Mouse (Mus musculus): ENCODE data around the gene Olfr619.

Olfr619 gene

DNA sequence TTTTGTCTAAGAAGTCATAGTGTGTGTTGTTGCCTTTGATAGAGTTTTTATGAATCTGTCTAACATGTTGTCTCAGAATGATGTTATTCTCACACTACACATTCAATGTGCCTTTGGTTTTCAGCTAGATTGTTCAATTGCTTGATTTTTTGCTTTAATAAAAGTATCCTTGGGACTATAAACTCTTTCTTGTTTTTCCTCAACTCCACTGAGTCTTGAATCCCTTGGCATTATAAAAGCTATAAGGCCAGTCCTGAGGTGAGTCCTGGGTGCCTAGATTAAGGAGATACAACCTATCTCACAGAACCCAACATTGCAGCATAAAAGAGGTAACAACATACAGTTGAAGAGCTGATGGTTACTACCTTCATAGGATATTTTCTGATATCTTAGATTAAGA, at the start of gene Olfr619:
Gene Olfr619, plus strand, starts transcription at position 301 of the 400 bp plus-strand sequence.
- DNase-seq (ENCODE audit: low read depth, low spot score): no peak

- no peak for DNase-seq (ENCODE audit: low read depth, low spot score)
Observed at GRCm38 (mm10) chr7:103555779-103556178, 44.6 kb upstream of the Olfr619 start, which contains the start of gene Olfr615. Olfr615 (plus strand) TSS chr7:103556079.

DNA sequence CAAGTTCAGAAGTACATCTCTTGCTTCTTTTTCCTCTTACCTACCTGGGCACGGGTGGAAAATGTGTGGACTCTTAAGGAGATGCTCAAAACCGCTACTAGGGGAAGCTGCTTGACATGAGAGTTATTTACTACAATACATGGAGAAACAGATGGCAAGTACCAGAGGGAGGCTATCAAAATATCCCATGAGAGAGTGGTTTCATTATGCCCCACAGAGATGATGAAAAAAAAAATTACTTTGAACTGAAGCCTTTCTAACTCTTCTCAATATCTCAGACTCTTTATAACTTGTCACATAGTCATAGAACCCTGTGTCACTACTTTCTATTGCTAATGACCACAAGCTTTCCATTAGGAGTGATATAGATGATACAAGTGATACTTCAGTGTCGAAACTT, 31.3 kb upstream of the Olfr619 start, which contains the start of gene Olfr616:
Gene Olfr616, minus strand, starts transcription at position 101 of the 400 bp plus-strand sequence.
- DNase-seq (ENCODE audit: low read depth, low spot score): no peak

- no peak for DNase-seq (ENCODE audit: low read depth, low spot score)
Observed at GRCm38 (mm10) chr7:103572761-103573160, 27.6 kb upstream of the Olfr619 start, which contains the start of gene Olfr617. Olfr617 (plus strand) TSS chr7:103573061.

GRCm38 (mm10) chr7:103589803-103590202, 10.6 kb upstream of the Olfr619 start, which contains the start of gene Olfr618:
Olfr618 (plus strand) TSS chr7:103590103.
- DNase-seq (ENCODE audit: low read depth, low spot score): no peak

DNA sequence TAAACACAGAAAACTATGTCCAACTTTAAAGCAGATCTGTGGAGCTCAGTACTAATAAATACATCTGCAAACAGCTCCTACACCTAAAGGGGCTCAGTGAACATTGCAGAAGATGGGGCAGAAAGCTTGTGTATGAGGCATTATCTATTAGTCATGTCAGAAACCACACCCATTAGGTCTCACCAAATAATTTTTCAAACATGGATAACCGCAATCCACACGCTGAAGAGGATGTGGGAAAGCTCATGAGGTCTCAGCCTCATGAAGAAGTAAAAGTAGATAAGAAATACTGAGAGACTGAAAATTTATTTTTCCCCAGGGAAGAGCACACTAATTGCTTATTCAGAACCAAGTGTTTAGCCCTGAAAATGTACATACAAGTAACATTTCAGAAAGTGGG, 7.0 kb downstream of the Olfr619 start:
- no peak for DNase-seq (ENCODE audit: low read depth, low spot score)

- DNase-seq (ENCODE audit: low read depth, low spot score): no peak
Observed at GRCm38 (mm10) chr7:103612434-103612833, 12.1 kb downstream of the Olfr619 start, which contains the start of gene Olfr620. Olfr620 (minus strand) TSS chr7:103612534.

GRCm38 (mm10) chr7:103636795-103637194, 36.4 kb downstream of the Olfr619 start:
- DNase-seq (ENCODE audit: low read depth, low spot score): no peak

DNA sequence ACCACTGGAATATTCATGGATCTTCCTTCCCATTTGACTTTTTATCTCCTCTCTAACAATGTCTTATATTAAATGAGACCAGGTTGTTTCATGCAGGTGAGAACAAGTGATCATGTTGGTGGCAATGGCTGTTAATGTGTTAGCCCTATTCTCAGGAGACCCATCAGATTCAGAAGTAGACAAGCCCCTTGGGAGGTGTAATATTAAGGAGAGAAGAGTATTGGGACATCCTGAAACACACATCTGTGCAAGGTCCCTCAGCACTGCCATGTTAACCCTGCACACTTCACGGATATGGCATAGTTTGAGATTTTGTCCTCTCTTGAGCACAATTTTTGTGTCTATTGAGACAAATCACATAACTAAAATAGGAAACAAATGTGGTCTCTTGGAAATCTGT, 42.2 kb downstream of the Olfr619 start, which contains the start of gene Olfr622:
Gene Olfr622, minus strand, starts transcription at position 101 of the 400 bp plus-strand sequence.
- DNase-seq (ENCODE audit: low read depth, low spot score): no peak

DNA sequence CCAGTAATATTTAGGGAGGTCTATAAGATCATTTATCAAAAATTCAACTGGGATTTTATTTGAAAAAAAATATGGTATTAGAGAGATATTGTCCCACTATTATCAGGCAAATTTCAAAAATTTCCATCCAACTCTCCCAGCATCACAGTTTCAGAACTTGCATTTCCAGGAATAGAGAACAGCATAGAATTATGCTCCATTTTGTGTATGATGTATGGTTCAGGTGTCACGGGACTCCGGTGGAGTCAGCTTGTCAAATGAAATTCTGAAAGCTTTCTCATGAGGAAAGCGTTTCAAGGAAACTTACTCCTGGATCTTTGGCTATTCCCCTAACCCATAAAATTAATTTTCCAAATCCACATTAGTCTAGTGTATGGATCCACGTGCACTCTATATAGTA, 43.7 kb downstream of the Olfr619 start:
- DNase-seq (ENCODE audit: low read depth, low spot score): no peak
